ENCODE assay signal across 8 mouse cellular contexts in genomic region chr4:144893561-144894486, GRCm38 (mm10). TPM values are rescaled to one million over a fixed set of nuclear protein-coding genes. Genes with fewer than 3 reads are reported as not detected.
DNase-seq lines count a peak whose midpoint lies in the region; ATAC-seq and TF ChIP-seq lines count a peak whose summit lies in the region.

No protein-coding gene starts in this region.

- H3K9me3 ChIP-seq in intestine, embryonic 16.5 days (ENCODE audit: control insufficient read depth, low read length), result no peaks in the 10 kb centered on the region

- no peak for ATAC-seq in intestine, embryonic 16.5 days
- ATAC-seq in megakaryocyte progenitor cell, adult 5-6 weeks (replicated peaks; ENCODE audit: poor library complexity), result no peak

- intact Hi-C loops in gastrocnemius, postnatal 36 days (cut with DNase I), result loop anchor here (5.0 kb wide), 2 partner anchors 148 to 233 kb away; no protein-coding TSS in a partner anchor

- 0 out of 2 replicates have a peak, but pooled peaks have one; percentile 33 for TF ChIP-seq POLR2A in liver, adult 2 months (IDR thresholded peaks at IDR 0.05; ENCODE audit: extremely low read depth, insufficient read depth, low read length)
- TF ChIP-seq POLR2A in lung, adult 2 months (IDR thresholded peaks at IDR 0.05; ENCODE audit: borderline replicate concordance, extremely low read depth, low read depth, low read length), result peak; percentile 19; the same call in 1 of the 2 replicates

- H3K79me2 ChIP-seq in liver, adult 2 months (ENCODE audit: control insufficient read depth, insufficient read depth, low read length), result peaks cover 47% of the 10 kb centered on the region

- H3K27me3 ChIP-seq in liver, adult 2 months (ENCODE audit: control insufficient read depth, insufficient read depth, low read length), result no peaks in the 10 kb centered on the region
- H3K27me3 ChIP-seq in intestine, embryonic 16.5 days (replicated peaks; ENCODE audit: control insufficient read depth, insufficient read depth, low read length), result no peaks in the 10 kb centered on the region

- peak overlapping the region; percentile 97 for H3K9ac ChIP-seq in liver, adult 2 months (ENCODE audit: low read depth, low read length)
- H3K9ac ChIP-seq in intestine, embryonic 16.5 days (ENCODE audit: low read depth, low read length), result peak overlapping the region; percentile 84

- DNase-seq in liver, adult 2 months (ENCODE audit: extremely low read depth, low read depth, low spot score), result peak; percentile 52
- no peak for DNase-seq in liver
- DNase-seq in cerebellum, adult 9-11 months, result peak; percentile 33
- DNase-seq in gastrocnemius, postnatal 36 days, result peak; percentile 14 to 44
- peak; percentile 80 for DNase-seq in lung, adult 2 months
- peak; percentile 32 for DNase-seq in retina, embryonic 14.5 days (ENCODE audit: low spot score)

- H3K4me2 ChIP-seq in intestine, embryonic 16.5 days (ENCODE audit: low read depth, low read length), result peak overlapping the region; percentile 62

- H3K4me3 ChIP-seq in liver, adult 2 months (ENCODE audit: insufficient read depth, low read depth, low read length), result peak overlapping the region; percentile 79
- peak overlapping the region; percentile 70 for H3K4me3 ChIP-seq in intestine, embryonic 16.5 days (ENCODE audit: low read length)
- H3K4me3 ChIP-seq in lung, adult 2 months (replicated peaks; ENCODE audit: extremely low read depth, low read depth, low read length), result peak overlapping the region; percentile 89

- H3K36me3 ChIP-seq in liver, adult 2 months (ENCODE audit: control insufficient read depth, insufficient read depth, low read length), result peaks cover 13% of the 10 kb centered on the region; the same call in 1 of the 2 replicates
- H3K36me3 ChIP-seq in intestine, embryonic 16.5 days (ENCODE audit: control insufficient read depth, insufficient read depth, low read length), result peaks cover 3% of the 10 kb centered on the region

- peak overlapping the region; percentile 87 for H3K27ac ChIP-seq in liver, adult 2 months (replicated peaks; ENCODE audit: insufficient read depth, low read depth, low read length)
- H3K27ac ChIP-seq in intestine, embryonic 16.5 days (ENCODE audit: low read length), result peak overlapping the region; percentile 96

- no peak for TF ChIP-seq CTCF in liver, adult 2 months (IDR thresholded peaks at IDR 0.05; ENCODE audit: low read depth, low read length)
- no peak for TF ChIP-seq CTCF in lung, adult 2 months (IDR thresholded peaks at IDR 0.05; ENCODE audit: insufficient read depth, low read length)

- H3K4me1 ChIP-seq in liver, adult 2 months (ENCODE audit: control insufficient read depth, insufficient read depth, low read length), result peaks cover 36% of the 10 kb centered on the region
- H3K4me1 ChIP-seq in intestine, embryonic 16.5 days (ENCODE audit: control insufficient read depth, insufficient read depth, low read length), result peaks cover 40% of the 10 kb centered on the region
- H3K4me1 ChIP-seq in lung, adult 2 months (ENCODE audit: control insufficient read depth, insufficient read depth, low read length), result peaks cover 31% of the 10 kb centered on the region

- WGBS in liver, adult 2 months, result under 1% methylated on average over 43 of the region's 44 CpGs
- under 1% methylated on average over 44 of the region's 44 CpGs for WGBS in intestine, embryonic 16.5 days
- WGBS in lung, adult 2 months, result under 1% methylated on average over 44 of the region's 44 CpGs

RNA-seq across cellular contexts. Expression of gene Dhrs3, which starts 1.2 kb away (rescaled TPM):
- total RNA-seq in liver, adult 2 months (2014; rRNA removed), result 85.5 and 109 TPM in 2 replicates
- polyA plus RNA-seq in liver, adult 2 months (2012; rRNA removed), result 225 and 231 TPM in 2 replicates
- 10 to 100 TPM; 30.4 to 45.8 TPM for total RNA-seq in gastrocnemius, postnatal 36 days (2021)
- polyA plus RNA-seq in intestine, embryonic 16.5 days (2015; fragmentation: Nextera tagmentation; extraction: Ambion mirVana), result 122 and 132 TPM in 2 replicates
- polyA plus RNA-seq in lung, adult 2 months (2012; rRNA removed), result 150 and 175 TPM in 2 replicates
- total RNA-seq in megakaryocyte progenitor cell, adult 5-6 weeks (2015), result 18.2 and 30.9 TPM in 2 replicates
- 26.4 and 27.2 TPM in 2 replicates for total RNA-seq in megakaryocyte progenitor cell, adult 5-6 weeks (2017)
